Mouse (Mus musculus): Measurements from ENCODE around the gene Polr3gl. TPM values are rescaled to one million over a fixed set of nuclear protein-coding genes. Genes with fewer than 3 reads are reported as not detected.

Polr3gl gene
- polyA plus RNA-seq, 1 experiment from 2014 or later = 26.0 TPM

- H3K9ac ChIP-seq (ENCODE audit: low read depth, low read length) = peak overlapping the region; percentile 96
- whole genome bisulfite sequencing = 42% methylated on average over 23 of the region's 23 CpGs
- DNase-seq (ENCODE audit: low spot score) = no peak
- H3K4me3 ChIP-seq (replicated peaks; ENCODE audit: low read depth, low read length) = peak overlapping the region; percentile 76
- H3K36me3 ChIP-seq (ENCODE audit: insufficient read depth, low read length) = peaks cover 21% of the 10 kb centered on the region
- no peaks in the 10 kb centered on the region for H3K27me3 ChIP-seq (ENCODE audit: insufficient read depth, low read length)
- no peak for ATAC-seq (replicated peaks; ENCODE audit: low FRiP score, low read depth)
- H3K4me1 ChIP-seq (replicated peaks; ENCODE audit: insufficient read depth, low read length) = peaks cover 20% of the 10 kb centered on the region
- peak overlapping the region; percentile 56; the same call in 1 of the 2 replicates for H3K27ac ChIP-seq
- peak overlapping the region; percentile 80 for H3K4me2 ChIP-seq (ENCODE audit: low read length)
- no peaks in the 10 kb centered on the region for H3K9me3 ChIP-seq (replicated peaks; ENCODE audit: low read length)
- TF ChIP-seq CTCF (IDR thresholded peaks at IDR 0.05; ENCODE audit: low read depth) = no peak
These were observed 33.8 kb downstream of the Polr3gl start for GRCm38 (mm10) chr3:96559911-96560850.

GRCm38 (mm10) chr3:96559398-96559910 is 34.5 kb downstream of the Polr3gl start:
- peak overlapping the region; percentile 80 for H3K4me2 ChIP-seq (ENCODE audit: low read length)
- H3K27me3 ChIP-seq (ENCODE audit: insufficient read depth, low read length) = no peaks in the 10 kb centered on the region
- peaks cover 19% of the 10 kb centered on the region for H3K4me1 ChIP-seq (replicated peaks; ENCODE audit: insufficient read depth, low read length)
- 35% methylated on average over 12 of the region's 12 CpGs for WGBS
- H3K4me3 ChIP-seq (replicated peaks; ENCODE audit: low read depth, low read length) = peak overlapping the region; percentile 76
- TF ChIP-seq CTCF (IDR thresholded peaks at IDR 0.05; ENCODE audit: low read depth) = no peak
- ATAC-seq (replicated peaks; ENCODE audit: low FRiP score, low read depth) (no peak), DNase-seq (ENCODE audit: low spot score) (no peak)
- peak overlapping the region; percentile 96 for H3K9ac ChIP-seq (ENCODE audit: low read depth, low read length)
- H3K27ac ChIP-seq = peak overlapping the region; percentile 56; the same call in 1 of the 2 replicates
- no peaks in the 10 kb centered on the region for H3K9me3 ChIP-seq (replicated peaks; ENCODE audit: low read length)
- H3K36me3 ChIP-seq (ENCODE audit: insufficient read depth, low read length) = peaks cover 21% of the 10 kb centered on the region

- ATAC-seq (replicated peaks; ENCODE audit: low FRiP score, low read depth) (no peak), DNase-seq (ENCODE audit: low spot score) (no peak)
- Histone ChIP-seq H3K4me2 (ENCODE audit: low read length) (peak overlapping the region; percentile 80), H3K36me3 (ENCODE audit: insufficient read depth, low read length) (peaks cover 21% of the 10 kb centered on the region), H3K4me1 (replicated peaks; ENCODE audit: insufficient read depth, low read length) (peaks cover 12% of the 10 kb centered on the region), H3K9ac (ENCODE audit: low read depth, low read length) (peak overlapping the region; percentile 96), H3K27me3 (ENCODE audit: insufficient read depth, low read length) (no peaks in the 10 kb centered on the region), H3K27ac (peak overlapping the region; percentile 97), H3K9me3 (replicated peaks; ENCODE audit: low read length) (no peaks in the 10 kb centered on the region), H3K4me3 (replicated peaks; ENCODE audit: low read depth, low read length) (peak overlapping the region; percentile 76)
- 8% methylated on average over 10 of the region's 10 CpGs for WGBS
- TF ChIP-seq CTCF (IDR thresholded peaks at IDR 0.05; ENCODE audit: low read depth) = no peak
These were observed 35.2 kb downstream of the Polr3gl start for GRCm38 (mm10) chr3:96558668-96559196.

GRCm38 (mm10) chr3:96558159-96558558 is 35.8 kb downstream of the Polr3gl start:
- Histone ChIP-seq H3K9ac (ENCODE audit: low read depth, low read length) (peak overlapping the region; percentile 96), H3K9me3 (replicated peaks; ENCODE audit: low read length) (no peaks in the 10 kb centered on the region), H3K4me1 (replicated peaks; ENCODE audit: insufficient read depth, low read length) (peaks cover 11% of the 10 kb centered on the region), H3K27ac (peak overlapping the region; percentile 97), H3K36me3 (ENCODE audit: insufficient read depth, low read length) (peaks cover 21% of the 10 kb centered on the region), H3K4me3 (replicated peaks; ENCODE audit: low read depth, low read length) (peak overlapping the region; percentile 76), H3K27me3 (ENCODE audit: insufficient read depth, low read length) (no peaks in the 10 kb centered on the region), H3K4me2 (ENCODE audit: low read length) (peak overlapping the region; percentile 80)
- ATAC-seq (replicated peaks; ENCODE audit: low FRiP score, low read depth) (no peak), DNase-seq (ENCODE audit: low spot score) (no peak)
- no peak for TF ChIP-seq CTCF (IDR thresholded peaks at IDR 0.05; ENCODE audit: low read depth)
- WGBS = under 1% methylated on average over 17 of the region's 17 CpGs

GRCm38 (mm10) chr3:96557694-96558093 is 36.3 kb downstream of the Polr3gl start, which contains the start of gene Txnip:
Gene Txnip, plus strand, starts transcription at chr3:96557957.
- ATAC-seq (replicated peaks; ENCODE audit: low FRiP score, low read depth) (peak; percentile 98), DNase-seq (ENCODE audit: low spot score) (peak; percentile 99)
- 0% methylated on average over 26 of the region's 26 CpGs for WGBS
- Histone ChIP-seq H3K4me2 (ENCODE audit: low read length) (peak within 1 kb of the TSS; percentile 80), H3K36me3 (ENCODE audit: insufficient read depth, low read length) (peaks cover 21% of the 10 kb centered on the region), H3K27ac (peak within 1 kb of the TSS; percentile 97), H3K9me3 (replicated peaks; ENCODE audit: low read length) (no peaks in the 10 kb centered on the region), H3K27me3 (ENCODE audit: insufficient read depth, low read length) (no peaks in the 10 kb centered on the region), H3K4me1 (replicated peaks; ENCODE audit: insufficient read depth, low read length) (peaks cover 11% of the 10 kb centered on the region), H3K9ac (ENCODE audit: low read depth, low read length) (peak within 1 kb of the TSS; percentile 96), H3K4me3 (replicated peaks; ENCODE audit: low read depth, low read length) (peak within 1 kb of the TSS; percentile 76)
- TF ChIP-seq CTCF (IDR thresholded peaks at IDR 0.05; ENCODE audit: low read depth) = peak; percentile 55

Measured in kidney, postnatal 0 days (tissue).